Mouse (Mus musculus): Measurements from ENCODE around the gene Nell1.

- no peak for TF ChIP-seq EP300 (IDR thresholded peaks at IDR 0.05; ENCODE audit: insufficient read depth, low read depth, low read length)
- no peak for TF ChIP-seq CTCF (IDR thresholded peaks at IDR 0.05; ENCODE audit: low read depth, low read length)
- no peak for TF ChIP-seq POLR2A (IDR thresholded peaks at IDR 0.05; ENCODE audit: insufficient read depth, low read length)
Observed at GRCm38 (mm10) chr7:50107261-50107660, 132.6 kb downstream of the Nell1 start.
